Mouse (Mus musculus): ENCODE data around the gene Scgb1a1.
"Not testable (repeated sequence)": the region's sequence is repeated elsewhere in the genome, so short reads cannot be mapped to it uniquely, and the experiment has no call there.

The Scgb1a1 gene

DNA sequence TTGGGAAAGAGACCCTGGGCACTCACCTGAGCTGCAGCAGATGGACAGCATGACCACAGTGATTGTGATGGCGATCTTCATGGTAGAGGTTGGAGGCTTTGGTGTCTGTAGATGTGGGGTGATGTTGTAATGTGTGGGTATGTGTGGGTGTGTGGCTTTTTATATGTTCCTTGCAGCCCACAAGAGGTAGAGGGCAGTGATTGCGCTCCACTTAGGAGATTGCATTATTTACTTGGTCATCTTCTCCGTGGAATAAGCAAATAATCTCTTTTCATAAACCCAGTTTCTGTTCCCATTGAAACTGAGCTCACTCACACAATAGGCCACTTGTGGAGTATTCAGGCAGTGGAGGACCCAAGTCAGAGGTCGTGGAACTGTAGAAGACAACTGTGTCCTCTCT is at the start of gene Scgb1a1:
Scgb1a1 (minus strand) TSS at position 138 of the 400 bp plus-strand sequence.
- no peak for DNase-seq (ENCODE audit: low read depth, low spot score)

DNA sequence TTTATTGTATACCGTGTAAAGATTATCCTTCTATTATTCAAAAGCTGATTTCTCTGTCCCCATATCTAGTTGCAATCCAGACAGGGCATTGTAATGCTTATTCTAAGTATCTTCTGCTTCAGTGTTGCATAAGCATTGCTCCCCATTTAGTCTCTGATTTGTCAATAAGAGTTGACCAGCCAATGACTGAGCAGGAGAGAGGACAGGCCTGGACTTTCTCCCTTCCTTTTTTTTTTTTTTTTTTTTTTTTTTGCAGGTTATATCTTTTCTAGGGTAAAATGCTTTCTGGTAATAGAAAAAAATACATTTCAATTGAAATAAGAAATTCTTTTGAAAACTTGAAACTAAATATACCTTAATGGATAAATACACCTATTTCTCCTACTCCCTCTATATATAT is 49.4 kb upstream of the Scgb1a1 start:
- no peak for DNase-seq (ENCODE audit: low read depth, low spot score)

DNA sequence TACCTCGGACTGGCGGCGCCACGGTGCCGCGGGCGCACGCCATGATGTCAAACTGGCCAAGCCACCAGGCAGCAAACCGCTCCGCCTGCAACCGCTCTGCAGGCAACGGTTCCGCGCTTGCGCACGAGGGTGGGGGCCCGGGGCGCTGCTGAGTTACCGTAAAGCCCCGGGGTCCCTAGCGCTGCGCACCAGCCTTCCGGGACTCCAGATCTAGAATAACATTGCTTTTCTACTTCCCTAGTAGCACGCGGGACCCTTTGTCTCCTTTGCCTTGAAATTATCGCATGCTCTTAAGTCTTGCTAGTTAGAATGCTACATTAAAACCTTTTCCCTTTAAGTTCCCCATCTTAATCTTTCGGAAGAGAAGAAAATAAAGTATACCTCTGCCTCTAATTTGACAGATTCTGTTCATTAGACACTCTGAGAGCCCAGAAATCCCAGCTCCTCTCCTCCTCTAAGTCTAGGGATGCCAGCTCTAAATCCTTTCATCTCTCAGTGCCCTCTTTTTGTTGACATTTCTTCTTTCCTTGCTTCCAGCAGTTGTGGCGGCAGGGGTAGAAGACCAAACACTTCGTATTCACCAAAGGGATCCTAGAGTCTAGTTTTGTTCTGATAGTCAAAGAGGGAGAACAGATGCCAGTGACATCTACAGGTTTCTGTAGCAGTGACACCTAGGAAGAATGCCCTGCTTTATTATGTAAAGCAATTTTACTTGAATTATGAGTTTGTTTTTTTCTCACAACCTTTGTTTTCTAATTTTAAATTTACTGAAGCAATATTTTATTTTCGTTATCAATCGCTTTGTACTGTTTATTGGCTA is 48.0 kb upstream of the Scgb1a1 start, which contains the start of gene Asrgl1:
Asrgl1 (minus strand) TSS at position 125 of the 820 bp plus-strand sequence.
- DNase-seq (ENCODE audit: low read depth, low spot score) = peak; percentile 85

DNA sequence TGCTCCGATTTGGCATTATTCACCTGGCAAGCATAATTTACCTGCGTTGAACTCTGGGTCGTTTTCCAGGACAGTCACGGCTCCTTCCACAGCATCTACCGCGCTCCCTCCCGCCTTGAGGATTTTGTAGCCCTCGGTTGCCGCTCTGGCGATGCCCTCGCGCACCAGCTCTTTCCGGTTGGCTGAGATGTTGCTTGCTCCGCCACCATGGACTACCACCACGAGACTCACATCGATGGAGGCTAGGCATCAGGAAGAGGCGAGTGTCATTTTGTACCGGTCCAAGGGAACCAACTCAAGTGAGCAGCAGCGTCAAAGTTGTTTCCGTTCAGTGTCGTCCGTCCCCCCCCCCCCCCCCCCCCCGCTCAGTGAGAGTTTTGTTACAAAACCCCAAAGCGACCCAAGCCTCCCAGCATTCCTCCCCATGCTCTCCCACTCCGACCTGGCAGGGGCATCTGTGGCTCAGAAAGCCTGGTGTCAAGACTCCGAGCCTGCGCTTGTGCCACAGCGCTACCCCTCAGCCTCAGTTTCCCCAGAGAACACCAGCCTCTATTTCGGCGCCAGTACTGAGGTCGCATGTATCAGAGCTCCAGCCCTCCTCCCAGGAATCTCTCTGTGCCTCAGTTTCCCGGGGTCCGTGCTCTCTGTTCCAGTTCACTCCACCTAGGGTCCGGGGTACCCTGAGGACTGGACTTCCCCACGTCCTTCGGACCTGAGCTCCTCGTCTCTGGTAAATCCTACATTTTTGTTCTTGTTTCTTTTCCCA is 47.2 kb upstream of the Scgb1a1 start:
- no peak for DNase-seq (ENCODE audit: low read depth, low spot score)

DNA sequence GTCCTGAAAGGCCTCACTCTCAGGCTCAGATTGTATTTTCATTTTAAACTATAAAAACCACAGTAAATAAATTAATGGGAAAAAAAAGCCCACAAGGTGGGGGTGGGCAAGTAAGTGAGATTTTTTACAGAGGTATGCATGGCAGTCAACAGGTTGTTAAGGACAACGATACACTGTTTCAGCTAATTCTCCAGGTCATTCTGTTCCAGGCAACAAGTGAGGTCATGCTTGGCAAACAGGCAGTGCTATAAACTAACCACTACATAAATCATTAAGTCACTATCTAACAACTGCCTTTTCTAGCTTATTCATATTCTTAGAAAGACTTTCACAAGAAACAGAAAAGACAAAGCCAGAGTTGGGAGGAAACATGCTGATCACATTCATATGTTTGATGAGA is 42.2 kb upstream of the Scgb1a1 start:
- DNase-seq (ENCODE audit: low read depth, low spot score) = no peak

DNA sequence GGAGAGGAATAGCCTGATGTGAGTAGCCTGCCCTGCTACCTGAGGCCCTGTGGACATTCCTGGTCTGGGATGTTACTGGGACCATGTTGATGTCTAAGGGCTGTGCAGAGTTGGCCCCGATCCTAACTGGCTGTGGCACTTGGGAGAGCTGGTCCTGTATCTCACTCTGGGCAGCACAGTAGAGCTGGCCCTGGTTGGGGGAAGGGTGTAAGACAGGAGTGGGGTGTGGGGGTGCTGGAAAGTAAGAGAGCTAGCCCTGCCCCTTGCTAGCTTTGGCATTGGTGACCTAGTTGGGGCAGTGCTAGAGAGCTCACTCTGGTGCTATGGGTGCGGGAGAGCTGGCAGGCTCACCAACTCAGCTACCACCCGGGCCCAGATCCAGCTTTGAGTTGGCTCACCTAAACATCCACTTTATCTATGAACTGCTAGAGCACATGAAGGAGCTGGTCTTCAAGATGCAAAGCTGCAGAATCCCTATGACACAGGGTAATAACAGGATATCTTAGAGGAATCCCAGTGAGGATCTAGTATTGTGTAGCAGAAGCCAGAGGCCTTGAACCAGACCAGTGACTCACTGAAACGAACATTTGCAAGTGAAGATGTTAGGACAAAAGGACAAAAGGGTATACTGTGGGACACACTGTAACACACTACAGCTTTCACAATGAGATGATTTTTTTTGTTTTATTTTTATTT is 40.9 kb upstream of the Scgb1a1 start:
- no peak for DNase-seq (ENCODE audit: low read depth, low spot score)

DNA sequence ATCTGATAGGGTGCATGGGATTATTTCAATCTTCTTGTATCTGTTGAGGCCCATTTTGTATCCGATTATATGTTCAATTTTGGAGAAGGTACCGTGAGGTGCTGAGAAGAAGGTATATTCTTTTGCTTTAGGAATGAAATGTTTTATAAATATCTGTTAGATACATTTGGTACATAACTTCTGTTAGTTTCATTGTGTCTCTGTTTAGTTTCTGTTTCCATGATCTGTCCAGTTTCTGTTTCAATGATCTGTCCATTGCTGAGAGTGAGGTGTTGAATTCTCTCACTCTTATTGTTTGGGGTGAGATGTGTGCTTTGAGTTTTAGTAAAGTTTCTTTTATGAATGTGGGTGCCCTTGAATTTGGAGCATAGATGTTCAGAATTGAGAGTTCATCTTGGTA is 36.2 kb upstream of the Scgb1a1 start:
- not testable (repeated sequence) for DNase-seq (ENCODE audit: low read depth, low spot score)

DNA sequence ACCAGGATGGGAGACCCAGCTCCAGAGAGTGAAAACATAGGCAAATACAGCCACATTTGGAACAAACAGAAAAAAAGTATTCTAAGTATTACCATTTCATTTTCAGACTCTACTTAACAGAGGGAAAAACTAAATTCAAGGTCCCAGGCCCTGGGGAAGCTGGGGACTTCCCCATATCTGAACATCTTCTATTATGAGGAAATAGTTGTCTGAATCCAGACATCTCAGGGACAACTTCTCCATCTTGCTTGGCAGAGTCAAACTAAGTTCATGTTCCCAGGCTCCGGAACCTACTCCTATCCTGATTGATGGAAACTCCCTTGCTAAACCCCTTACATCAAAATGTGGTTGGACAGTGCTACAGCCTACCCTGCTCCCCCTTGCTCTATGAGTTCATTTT is 34.6 kb upstream of the Scgb1a1 start:
- DNase-seq (ENCODE audit: low read depth, low spot score) = no peak

DNA sequence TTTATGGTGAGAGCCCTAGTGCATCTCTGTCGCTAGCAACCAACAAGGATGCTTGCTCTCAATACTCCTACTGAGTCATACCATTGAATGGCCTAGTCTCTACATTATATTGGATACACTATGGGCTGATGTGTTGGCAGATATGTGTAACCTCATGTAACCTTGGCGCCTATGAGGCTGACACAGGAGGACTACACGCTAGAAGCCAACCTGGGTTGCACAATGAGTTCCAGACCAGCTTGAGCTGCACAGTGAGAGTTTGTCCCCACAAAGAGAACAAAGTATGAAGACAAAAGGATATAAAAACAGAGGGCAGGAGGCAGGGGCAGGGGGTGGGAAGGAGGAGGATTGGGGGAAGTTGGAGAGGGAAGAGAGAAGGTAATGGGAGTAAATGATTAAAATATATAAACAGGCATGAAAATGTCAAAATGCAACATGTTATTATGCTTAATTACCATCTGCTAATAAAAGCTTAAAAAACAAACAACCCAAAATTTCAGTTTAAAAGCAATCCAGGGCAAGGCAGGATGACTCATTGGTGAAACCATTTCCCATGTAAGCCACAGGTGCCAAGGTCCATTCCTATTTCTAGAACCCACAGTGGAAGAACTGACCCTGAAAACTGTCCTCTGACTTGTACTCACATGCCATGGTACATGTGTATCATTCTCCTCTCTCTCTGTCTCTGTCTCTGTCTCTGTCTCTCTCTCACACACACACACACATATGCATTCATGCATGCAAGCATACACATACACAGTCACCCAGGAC is 32.1 kb upstream of the Scgb1a1 start:
- no peak for DNase-seq (ENCODE audit: low read depth, low spot score)

DNA sequence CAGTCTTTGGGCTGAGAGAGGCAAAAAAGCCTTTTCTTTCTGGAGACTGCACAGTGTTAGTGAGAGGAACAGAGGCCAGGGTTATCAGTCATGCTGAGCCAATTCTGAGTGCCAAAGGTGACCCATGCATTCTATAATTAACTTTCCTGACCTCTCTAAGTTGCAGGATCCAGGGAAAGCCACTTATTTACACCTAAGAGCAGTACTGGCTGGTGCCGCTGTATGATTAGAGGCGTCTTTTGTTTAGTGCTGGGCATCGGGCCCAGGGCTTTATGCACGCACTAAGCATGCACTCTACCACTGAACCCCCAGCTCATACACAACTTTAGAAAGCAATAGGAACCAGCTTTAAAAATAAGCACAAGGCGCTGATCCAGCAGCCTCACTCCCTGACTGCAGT is 29.5 kb upstream of the Scgb1a1 start:
- DNase-seq (ENCODE audit: low read depth, low spot score) = no peak

DNA sequence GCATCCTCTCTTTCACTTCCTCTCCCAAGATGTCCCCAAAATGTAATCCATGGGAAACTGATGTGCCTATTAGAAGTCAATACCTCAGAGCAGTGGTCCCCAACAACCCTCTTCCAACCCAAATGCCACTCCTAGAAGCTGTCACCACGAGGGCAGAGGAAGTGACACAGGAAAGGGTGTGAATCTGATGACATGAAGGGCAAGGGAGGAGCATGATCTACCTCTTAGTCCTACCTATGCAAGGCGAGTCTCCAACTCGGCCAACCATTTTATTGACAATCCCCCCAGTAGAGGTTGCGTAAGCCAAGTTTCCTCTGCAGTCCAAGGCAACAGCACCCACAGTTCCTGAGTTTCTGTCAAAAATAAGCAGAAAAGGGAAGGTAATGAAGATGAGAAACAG is 28.5 kb upstream of the Scgb1a1 start:
- DNase-seq (ENCODE audit: low read depth, low spot score) = no peak

DNA sequence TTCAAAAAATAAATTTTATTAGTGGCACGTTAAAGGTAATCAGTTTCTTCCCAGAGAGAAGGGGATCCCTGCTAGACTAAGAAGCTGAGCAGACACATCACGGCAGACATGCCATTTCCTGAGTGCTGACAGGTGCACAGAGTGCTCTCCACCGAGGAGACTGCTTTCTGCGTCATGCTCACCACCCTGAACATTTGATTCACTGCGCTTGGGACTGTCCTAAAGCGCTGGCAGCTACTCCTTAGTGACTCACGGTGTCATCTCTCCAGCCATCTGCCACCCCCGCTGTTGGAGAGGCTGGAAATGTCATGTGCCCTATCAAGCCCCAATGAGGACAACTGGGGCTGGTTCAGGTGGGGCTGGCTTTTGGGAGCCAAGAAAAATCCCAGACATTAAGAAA is 24.3 kb upstream of the Scgb1a1 start:
- DNase-seq (ENCODE audit: low read depth, low spot score) = peak; percentile 92

DNA sequence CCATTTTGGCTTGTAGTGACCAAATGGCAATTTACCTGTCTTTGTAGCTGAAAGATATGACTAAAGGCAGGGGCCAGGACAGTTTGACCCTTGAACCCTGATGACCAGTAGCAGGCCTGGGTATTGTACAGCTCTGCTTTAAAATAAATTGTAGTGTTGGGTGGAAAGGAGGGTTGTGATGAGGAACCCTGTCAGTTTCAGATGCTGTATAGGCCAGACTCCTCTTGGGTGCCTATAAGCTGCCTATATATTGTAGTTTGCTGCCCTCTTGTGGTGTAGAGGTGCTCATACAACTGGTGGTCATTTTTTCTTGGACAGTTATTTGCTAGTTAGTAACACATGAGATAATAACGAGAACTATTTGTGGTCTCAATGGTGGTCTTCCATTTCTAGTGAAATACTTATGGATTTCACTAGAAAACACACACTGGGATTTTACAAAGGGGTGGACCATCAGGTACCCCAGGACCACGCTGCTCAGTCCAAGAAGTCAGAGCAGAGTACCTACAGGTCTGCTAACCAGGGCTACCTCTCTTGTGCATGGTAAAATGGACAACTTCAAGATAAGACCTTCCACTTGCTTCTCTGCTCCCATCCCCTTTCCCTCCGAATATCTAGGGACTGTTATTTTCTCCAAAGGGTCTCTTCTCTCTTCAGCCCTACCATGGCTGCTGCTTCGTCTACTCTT is 22.6 kb upstream of the Scgb1a1 start:
- peak; percentile 79 for DNase-seq (ENCODE audit: low read depth, low spot score)

DNA sequence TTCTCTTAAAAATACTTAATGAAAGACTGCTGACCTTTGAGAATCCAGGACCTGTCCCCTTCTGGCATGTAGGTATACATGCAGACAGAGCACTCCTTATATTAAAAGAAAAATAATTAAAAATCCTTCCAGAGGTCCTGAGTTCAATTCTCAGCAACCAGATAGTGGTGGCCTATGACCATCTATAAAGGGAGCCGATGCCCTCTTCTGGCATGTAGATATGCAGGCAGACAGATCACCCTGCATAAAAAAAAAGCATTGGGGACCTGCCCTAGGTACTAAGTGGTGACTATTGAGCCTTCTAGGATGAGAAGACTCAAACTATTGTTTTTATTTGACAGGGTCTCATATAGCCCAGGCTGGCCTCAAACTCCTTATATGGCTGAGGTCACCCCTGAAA is 20.8 kb upstream of the Scgb1a1 start:
- DNase-seq (ENCODE audit: low read depth, low spot score) = no peak

DNA sequence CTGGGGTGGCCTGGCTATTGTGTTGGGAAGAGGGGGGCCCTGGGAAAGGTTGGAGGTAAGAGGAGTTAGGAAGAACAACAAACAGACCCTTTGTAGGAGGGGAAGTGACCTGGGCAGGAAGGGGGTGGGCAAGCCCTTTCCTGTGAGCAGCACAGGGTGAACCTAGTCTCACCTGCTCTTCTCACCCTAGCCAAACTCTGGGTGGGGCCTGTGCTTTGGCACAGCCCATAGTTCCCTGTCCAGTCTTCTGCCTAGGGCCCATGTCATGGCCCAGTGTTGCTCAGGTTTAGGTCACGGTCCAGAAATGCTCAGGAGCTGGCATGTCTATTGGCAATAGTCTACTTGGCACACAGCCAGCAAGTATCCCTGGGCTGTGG is 19.6 kb upstream of the Scgb1a1 start:
- no peak for DNase-seq (ENCODE audit: low read depth, low spot score)

DNA sequence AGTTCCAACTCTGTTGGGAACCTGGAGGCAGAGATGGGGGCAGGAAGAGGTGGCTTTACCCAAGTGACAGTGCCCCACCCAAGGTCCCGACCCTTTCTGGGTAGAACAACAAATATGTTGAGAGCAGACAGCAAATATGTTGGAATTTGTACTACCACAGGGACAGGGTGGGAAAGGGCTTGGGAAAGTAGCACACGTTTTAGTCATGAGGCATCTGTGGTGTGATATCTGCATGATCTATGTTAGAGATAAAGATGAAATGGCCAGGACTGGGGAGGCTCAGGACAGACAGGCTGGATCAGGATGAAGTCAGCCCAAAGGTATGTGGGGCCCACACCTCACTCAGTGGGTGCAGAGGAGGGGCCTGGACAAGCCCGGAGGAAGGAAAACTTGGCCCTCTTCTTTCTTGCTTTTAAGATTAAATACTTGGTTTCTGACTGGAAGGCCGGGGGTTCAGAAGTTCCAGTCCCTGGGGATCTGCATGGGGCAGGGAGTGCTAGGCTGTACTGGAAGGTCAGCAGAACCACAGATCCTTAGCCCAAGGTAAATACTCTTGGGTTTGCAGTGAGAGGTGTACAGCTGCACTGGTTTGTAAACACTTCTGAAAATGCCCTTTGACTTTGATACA is 19.1 kb upstream of the Scgb1a1 start:
- DNase-seq (ENCODE audit: low read depth, low spot score) = peak; percentile 65

DNA sequence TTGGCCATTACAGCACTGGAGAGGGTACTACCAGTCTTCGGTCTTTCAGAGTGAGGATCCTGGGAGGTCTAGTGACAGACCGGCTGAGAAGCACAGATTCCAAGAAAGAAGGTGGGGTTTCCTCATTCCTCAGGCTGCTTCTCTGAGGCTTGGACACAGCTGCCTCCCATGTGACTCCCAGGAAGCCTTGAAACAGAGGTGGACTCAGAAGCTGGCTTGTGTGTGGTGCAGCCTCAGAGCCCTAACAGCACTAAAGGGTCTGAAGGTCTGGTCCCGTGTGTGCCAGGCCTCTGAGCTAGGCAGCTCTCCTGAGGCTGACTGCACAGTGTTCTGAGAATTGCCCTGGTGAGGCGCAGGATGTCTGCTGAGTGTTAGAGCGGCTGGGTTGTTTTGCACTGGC is 18.3 kb upstream of the Scgb1a1 start:
- DNase-seq (ENCODE audit: low read depth, low spot score) = peak; percentile 73

DNA sequence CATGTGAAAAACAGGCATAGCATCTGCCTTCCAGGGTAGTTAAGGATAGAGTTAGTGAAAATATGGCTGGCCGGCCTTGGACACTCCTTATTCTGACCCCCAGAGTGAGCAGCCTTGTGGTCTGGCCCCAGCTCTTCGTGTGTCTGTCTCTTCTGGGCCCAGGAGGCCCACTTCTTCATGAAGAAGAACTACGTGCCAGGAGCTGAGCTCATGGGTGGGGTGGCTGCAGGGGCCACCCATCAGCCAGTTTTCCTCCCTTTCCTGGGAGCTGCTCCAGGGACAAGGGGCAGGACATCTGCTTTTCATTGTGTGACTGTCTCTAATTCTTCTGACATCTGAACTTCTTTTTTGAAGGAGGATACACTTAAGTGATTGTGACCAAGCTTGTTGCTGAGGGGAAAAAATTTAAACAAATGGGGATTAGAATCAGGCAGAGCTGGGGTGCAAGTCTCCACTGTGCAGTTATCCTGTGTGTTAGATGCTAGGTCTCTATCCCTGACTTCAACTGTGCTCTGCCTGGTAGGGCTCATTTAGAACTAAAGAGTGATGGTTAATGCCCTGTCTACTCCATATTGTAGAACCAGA is 17.4 kb upstream of the Scgb1a1 start:
- DNase-seq (ENCODE audit: low read depth, low spot score) = peak; percentile 82

DNA sequence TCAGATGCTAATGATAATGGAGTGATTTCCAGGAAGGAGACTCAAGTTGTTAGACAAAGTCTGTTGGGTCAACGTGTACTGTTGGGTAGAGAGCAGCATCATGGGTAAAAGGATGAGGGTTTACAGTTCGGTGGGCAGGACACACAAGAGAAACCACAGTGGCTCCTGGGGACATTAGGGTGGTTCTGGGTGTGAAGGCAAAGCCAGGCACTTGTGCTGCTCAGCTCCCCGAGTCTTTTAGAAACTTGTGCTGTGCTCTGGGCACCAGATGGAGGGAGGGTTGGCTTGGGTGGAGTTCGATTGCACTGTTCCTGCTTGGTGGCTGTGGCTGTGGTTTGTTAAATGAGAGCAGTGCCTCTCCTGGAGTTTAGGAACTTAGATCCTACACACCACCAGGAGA is 16.2 kb upstream of the Scgb1a1 start:
- DNase-seq (ENCODE audit: low read depth, low spot score) = no peak

DNA sequence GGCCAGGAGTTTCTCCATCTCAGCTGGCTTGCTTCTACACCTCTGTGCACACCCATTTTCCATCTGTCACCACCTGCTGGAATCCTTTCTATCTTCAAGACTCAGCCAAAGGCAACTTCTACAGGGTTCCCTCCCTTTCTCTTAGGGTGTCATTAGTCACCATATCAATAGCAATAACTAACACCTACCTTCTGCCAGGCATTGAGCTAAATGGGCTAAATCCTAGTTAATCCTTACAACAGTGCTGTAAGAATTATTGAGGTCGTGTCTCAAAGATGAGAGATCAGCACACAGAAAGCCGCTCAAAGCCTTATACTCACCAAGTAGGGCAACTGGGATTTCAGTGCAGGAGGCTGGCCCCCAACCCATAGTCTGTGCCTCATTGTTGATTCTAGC is 13.3 kb upstream of the Scgb1a1 start:
- no peak for DNase-seq (ENCODE audit: low read depth, low spot score)

Measured in skeletal muscle tissue, adult 2 months (tissue).